Mouse (Mus musculus): ENCODE data around the gene Zkscan17. TPM values are rescaled to one million over a fixed set of nuclear protein-coding genes. Genes with fewer than 3 reads are reported as not detected.
"Not testable (repeated sequence)": the region's sequence is repeated elsewhere in the genome, so short reads cannot be mapped to it uniquely, and the experiment has no call there.

Gene Zkscan17
- total RNA-seq (2022), result 1 to 10 TPM; 6.4 to 10.0 (median 8.3) TPM

GRCm38 (mm10) chr11:59526472-59527080 lies at the start of gene Zkscan17:
TSS of gene Zkscan17 (minus strand) at chr11:59526751.
- no peak for DNase-seq (ENCODE audit: low spot score in 2 of 2)

- DNase-seq (ENCODE audit: low spot score in 2 of 2), result not testable (repeated sequence)
These were observed 49.6 kb upstream of the Zkscan17 start, which contains the start of gene Olfr222 for GRCm38 (mm10) chr11:59576135-59576534. TSS of gene Olfr222 (minus strand) at chr11:59576235.

- DNase-seq (ENCODE audit: low spot score in 2 of 2), result no peak
These were observed 49.2 kb upstream of the Zkscan17 start for GRCm38 (mm10) chr11:59575726-59576125.

GRCm38 (mm10) chr11:59569306-59569705 lies 42.8 kb upstream of the Zkscan17 start:
- no peak for DNase-seq (ENCODE audit: low spot score in 2 of 2)

- no peak for DNase-seq (ENCODE audit: low spot score in 2 of 2)
These were observed 36.3 kb upstream of the Zkscan17 start for GRCm38 (mm10) chr11:59562837-59563236.

GRCm38 (mm10) chr11:59562336-59562735 lies 35.8 kb upstream of the Zkscan17 start:
- no peak for DNase-seq (ENCODE audit: low spot score in 2 of 2)

- DNase-seq (ENCODE audit: low spot score in 2 of 2), result no peak
These were observed 34.4 kb upstream of the Zkscan17 start for GRCm38 (mm10) chr11:59560906-59561305.

- no peak for DNase-seq (ENCODE audit: low spot score in 2 of 2)
These were observed 28.0 kb upstream of the Zkscan17 start for GRCm38 (mm10) chr11:59554535-59554934.

- no peak for DNase-seq (ENCODE audit: low spot score in 2 of 2)
These were observed 27.6 kb upstream of the Zkscan17 start for GRCm38 (mm10) chr11:59554127-59554526.

GRCm38 (mm10) chr11:59544005-59544404 lies 17.5 kb upstream of the Zkscan17 start:
- DNase-seq (ENCODE audit: low spot score in 2 of 2), result no peak

GRCm38 (mm10) chr11:59543376-59543775 lies 16.8 kb upstream of the Zkscan17 start:
- no peak for DNase-seq (ENCODE audit: low spot score in 2 of 2)

- no peak for DNase-seq (ENCODE audit: low spot score in 2 of 2)
These were observed 15.9 kb upstream of the Zkscan17 start for GRCm38 (mm10) chr11:59542442-59542841.

- DNase-seq (ENCODE audit: low spot score in 2 of 2), result no peak
These were observed 14.8 kb upstream of the Zkscan17 start, which contains the start of gene Nlrp3 for GRCm38 (mm10) chr11:59541324-59541723. TSS of gene Nlrp3 (plus strand) at chr11:59541568.

- no peak for DNase-seq (ENCODE audit: low spot score in 2 of 2)
These were observed 13.6 kb upstream of the Zkscan17 start for GRCm38 (mm10) chr11:59540123-59540522.

GRCm38 (mm10) chr11:59538387-59538786 lies 11.8 kb upstream of the Zkscan17 start:
- peak in 1 of 2 experiments; percentile 21 for DNase-seq (ENCODE audit: low spot score in 2 of 2)

GRCm38 (mm10) chr11:59537218-59538130 lies 10.9 kb upstream of the Zkscan17 start:
- DNase-seq (ENCODE audit: low spot score in 2 of 2), result no peak

GRCm38 (mm10) chr11:59531562-59531961 lies 5.0 kb upstream of the Zkscan17 start:
- DNase-seq (ENCODE audit: low spot score in 2 of 2), result no peak

- peak in 1 of 2 experiments; percentile 22 for DNase-seq (ENCODE audit: low spot score in 2 of 2)
These were observed 4.5 kb upstream of the Zkscan17 start for GRCm38 (mm10) chr11:59530870-59531535.

GRCm38 (mm10) chr11:59530221-59530620 lies 3.7 kb upstream of the Zkscan17 start:
- no peak for DNase-seq (ENCODE audit: low spot score in 2 of 2)

GRCm38 (mm10) chr11:59525237-59525636 lies 1.3 kb downstream of the Zkscan17 start:
- DNase-seq (ENCODE audit: low spot score in 2 of 2), result peak; percentile 60 to 87

GRCm38 (mm10) chr11:59524150-59524549 lies 2.4 kb downstream of the Zkscan17 start:
- DNase-seq (ENCODE audit: low spot score in 2 of 2), result no peak

All from layer of hippocampus, adult 8-10 months (tissue).